Mouse (Mus musculus) G1E (cell line): ENCODE results near the gene Grin2b.

Experiments
- CTCF ChIP-seq: IDR thresholded peaks from 2 replicates; pipeline ENCODE4 v1.5.1; 2012; ENCODE audit warnings: low read depth, low read length, inconsistent platforms, mixed read lengths
- GATA1 ChIP-seq: IDR thresholded peaks from 2 replicates; pipeline ENCODE4 v1.6.1; 2012; ENCODE audit warnings: borderline replicate concordance, low read length, inconsistent platforms, mixed read lengths
- GATA2 ChIP-seq: IDR thresholded peaks from 2 replicates; pipeline ENCODE4 v1.6.1; 2012; ENCODE audit warnings: low read depth, low read length, inconsistent platforms, borderline replicate concordance
- POLR2AphosphoS5 ChIP-seq: IDR thresholded peaks from 2 replicates; pipeline ENCODE4 v1.6.1; 2012; ENCODE audit warnings: low read depth, low read length, inconsistent platforms; ENCODE audit not compliant: insufficient replicate concordance
- TAL1 ChIP-seq: conservative IDR thresholded peaks from 2 replicates; pipeline ENCODE4 v1.6.1; 2012; ENCODE audit warnings: low read depth, low read length, inconsistent platforms, mixed read lengths

DNA sequence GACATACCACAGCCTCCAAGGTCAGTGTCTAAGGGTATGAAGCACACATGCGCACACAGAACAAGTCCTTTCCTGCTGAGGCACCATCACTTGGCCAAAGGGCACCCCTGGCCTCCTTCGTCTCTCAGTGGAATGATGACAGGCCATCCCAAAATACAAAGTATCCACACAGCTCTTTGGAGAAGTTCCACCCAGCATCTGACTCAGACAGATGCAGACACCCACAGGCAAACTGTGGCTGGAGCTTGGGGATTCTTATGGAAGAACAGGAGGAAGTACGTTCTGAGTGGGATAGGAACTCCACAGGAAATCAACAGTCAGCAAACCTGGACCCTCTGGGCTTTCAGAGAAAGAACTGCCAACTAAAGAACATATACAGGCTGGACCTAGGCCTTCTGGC is 48.6 kb upstream of the Grin2b start:
- TF ChIP-seq CTCF (no peak), TAL1 (no peak), POLR2AphosphoS5 (no peak), GATA2 (no peak), GATA1 (no peak)
